Mouse (Mus musculus) limb, embryonic 12.5 days (tissue): ENCODE results near the gene Rhot2. TPM values are rescaled to one million over a fixed set of nuclear protein-coding genes. Genes with fewer than 3 reads are reported as not detected.
A peak's percentile ranks its signal among the peaks of the same experiment; 100 is the strongest.
"Not testable (repeated sequence)": the region's sequence is repeated elsewhere in the genome, so short reads cannot be mapped to it uniquely, and the experiment has no call there.

Experiments used
- ATAC-seq: fragments of 200-750 bp; cut with Nextera tagmentation; 2 replicates; pipeline ENCODE4 v1.8.0; 2017; ENCODE audit warnings: low read depth, moderate TSS enrichment; ENCODE audit not compliant: insufficient number of reproducible peaks, insufficient read depth, low FRiP score, low TSS enrichment
- H3K27ac ChIP-seq: fragments of 300-500 bp; sonication (generic); 2 replicates; pipeline ENCODE4 v1.5.1; 2016; ENCODE audit warnings: mild to moderate bottlenecking, moderate library complexity
- H3K27me3 ChIP-seq: fragments of 300-500 bp; sonication (generic); 2 replicates; pipeline ENCODE4 v1.6.1; 2016; ENCODE audit warnings: mild to moderate bottlenecking, moderate library complexity
- H3K36me3 ChIP-seq: fragments of 300-500 bp; sonication (generic); 2 replicates; pipeline ENCODE4 v1.6.1; 2016; ENCODE audit warnings: mild to moderate bottlenecking, moderate library complexity
- H3K4me1 ChIP-seq: fragments of 300-500 bp; sonication (generic); replicated peaks from 2 replicates; pipeline ENCODE4 v1.6.1; 2016
- H3K4me2 ChIP-seq: fragments of 300-500 bp; sonication (generic); 2 replicates; pipeline ENCODE4 v1.6.1; 2016; ENCODE audit warnings: mild to moderate bottlenecking, moderate library complexity
- H3K4me3 ChIP-seq: fragments of 300-500 bp; sonication (generic); replicated peaks from 2 replicates; pipeline ENCODE4 v1.5.1; 2016; ENCODE audit warnings: mild to moderate bottlenecking
- H3K9ac ChIP-seq: fragments of 300-500 bp; sonication (generic); replicated peaks from 2 replicates; pipeline ENCODE4 v1.6.1; 2016; ENCODE audit warnings: mild to moderate bottlenecking, moderate library complexity
- H3K9me3 ChIP-seq: fragments of 300-500 bp; sonication (generic); 2 replicates; pipeline ENCODE4 v1.6.1; 2016; ENCODE audit warnings: mild to moderate bottlenecking, moderate library complexity
- WGBS: fragments of 180-500 bp; shearing (Covaris S2); methylation state at CpG from one replicate; pipeline ENCODE4 v1.1.7; 2016; 5-methylcytosine and 5-hydroxymethylcytosine counted together
- polyA plus RNA-seq: library from polyadenylated mRNA; unstranded; fragments of >200 nt; fragmentation: Nextera tagmentation; extraction: Ambion mirVana; gene quantifications from 2 replicates; pipeline ENCODE4 v1.2.1, GENCODE M21; 2016

Rhot2 gene
- polyA plus RNA-seq, 1 experiment from 2014 or later: 23.6 TPM

- H3K27ac ChIP-seq: no peak overlapping the region
- H3K9me3 ChIP-seq: no peaks in the 10 kb centered on the region
- peak overlapping the region; percentile 71; the same call in 1 of the 2 replicates for H3K4me3 ChIP-seq
- no peak for ATAC-seq
- H3K4me1 ChIP-seq: peaks cover 8% of the 10 kb centered on the region
- H3K4me2 ChIP-seq: peak overlapping the region; percentile 96
- 42% methylated on average over 5 of the region's 5 CpGs for WGBS
- H3K9ac ChIP-seq: 0 out of 2 replicates have a peak overlapping the region, but pooled peaks have one; percentile 66
- no peaks in the 10 kb centered on the region for H3K36me3 ChIP-seq
- peaks cover 79% of the 10 kb centered on the region for H3K27me3 ChIP-seq
Measured at GRCm38 (mm10) chr17:25808028-25808427, 36.6 kb downstream of the Rhot2 start.

- H3K27ac ChIP-seq, H3K36me3 ChIP-seq, H3K9ac ChIP-seq, H3K4me3 ChIP-seq, H3K4me1 ChIP-seq, H3K4me2 ChIP-seq, H3K9me3 ChIP-seq, ATAC-seq: not testable (repeated sequence)
- 47% methylated on average over 2 of the region's 2 CpGs for WGBS
- H3K27me3 ChIP-seq: peaks cover 79% of the 10 kb centered on the region
Measured at GRCm38 (mm10) chr17:25807452-25807851, 37.2 kb downstream of the Rhot2 start.

- no peak overlapping the region for H3K4me2 ChIP-seq
- 74% methylated on average over 4 of the region's 4 CpGs for WGBS
- no peaks in the 10 kb centered on the region for H3K36me3 ChIP-seq
- ATAC-seq: no peak
- H3K4me1 ChIP-seq: peaks cover 8% of the 10 kb centered on the region
- H3K27ac ChIP-seq: no peak overlapping the region
- no peak overlapping the region for H3K4me3 ChIP-seq
- H3K9ac ChIP-seq: no peak overlapping the region
- no peaks in the 10 kb centered on the region for H3K9me3 ChIP-seq
- peaks cover 75% of the 10 kb centered on the region for H3K27me3 ChIP-seq
Measured at GRCm38 (mm10) chr17:25806507-25806906, 38.1 kb downstream of the Rhot2 start.

- Histone ChIP-seq H3K9ac (no peak overlapping the region), H3K4me3 (no peak overlapping the region), H3K9me3 (no peaks in the 10 kb centered on the region), H3K36me3 (no peaks in the 10 kb centered on the region), H3K27ac (no peak overlapping the region), H3K4me2 (no peak overlapping the region), H3K27me3 (peaks cover 43% of the 10 kb centered on the region), H3K4me1 (no peaks in the 10 kb centered on the region)
- 15% methylated on average over 10 of the region's 10 CpGs for WGBS
- ATAC-seq: no peak
Measured at GRCm38 (mm10) chr17:25802825-25803517, 41.7 kb downstream of the Rhot2 start.

- WGBS: 10% methylated on average over 6 of the region's 6 CpGs
- peaks cover 28% of the 10 kb centered on the region for H3K27me3 ChIP-seq
Measured at GRCm38 (mm10) chr17:25801029-25801428, 43.6 kb downstream of the Rhot2 start.

GRCm38 (mm10) chr17:25796951-25797369 is 47.7 kb downstream of the Rhot2 start, which contains the start of gene Metrn:
Gene Metrn (minus strand): TSS chr17:25797136.
- 0 out of 2 replicates have a peak, but pooled peaks cover 10% of the 10 kb centered on the region for H3K36me3 ChIP-seq
- H3K9ac ChIP-seq: peak within 1 kb of the TSS; percentile 79
- H3K9me3 ChIP-seq: no peaks in the 10 kb centered on the region
- peak within 1 kb of the TSS; percentile 69 for H3K27ac ChIP-seq
- peaks cover 40% of the 10 kb centered on the region for H3K4me1 ChIP-seq
- H3K4me2 ChIP-seq: peak within 1 kb of the TSS; percentile 99
- ATAC-seq: peak; percentile 78
- 0 out of 2 replicates have a peak, but pooled peaks cover 5% of the 10 kb centered on the region for H3K27me3 ChIP-seq
- whole genome bisulfite sequencing: under 1% methylated on average over 35 of the region's 35 CpGs
- H3K4me3 ChIP-seq: peak within 1 kb of the TSS; percentile 84

More at GRCm38 (mm10) chr17:25801029-25801428, 43.6 kb downstream of the Rhot2 start:
- H3K36me3 ChIP-seq: no peaks in the 10 kb centered on the region
- H3K9me3 ChIP-seq: no peaks in the 10 kb centered on the region
- ATAC-seq: no peak
- H3K4me1 ChIP-seq: peaks cover 10% of the 10 kb centered on the region
- H3K27ac ChIP-seq: no peak overlapping the region
- no peak overlapping the region for H3K4me2 ChIP-seq
- no peak overlapping the region for H3K4me3 ChIP-seq
- no peak overlapping the region for H3K9ac ChIP-seq

GRCm38 (mm10) chr17:25796211-25796771 is 48.4 kb downstream of the Rhot2 start:
- WGBS: under 1% methylated on average over 37 of the region's 37 CpGs
- ATAC-seq: peak; percentile 11; the same call in 1 of the 2 replicates
- H3K4me3 ChIP-seq: peak overlapping the region; percentile 84
- H3K9ac ChIP-seq: peak overlapping the region; percentile 79
- H3K9me3 ChIP-seq: no peaks in the 10 kb centered on the region
- 0 out of 2 replicates have a peak, but pooled peaks cover 1% of the 10 kb centered on the region for H3K27me3 ChIP-seq
- H3K36me3 ChIP-seq: 0 out of 2 replicates have a peak, but pooled peaks cover 10% of the 10 kb centered on the region
- peaks cover 44% of the 10 kb centered on the region for H3K4me1 ChIP-seq
- peak overlapping the region; percentile 69; the same call in 1 of the 2 replicates for H3K27ac ChIP-seq
- H3K4me2 ChIP-seq: peak overlapping the region; percentile 99

GRCm38 (mm10) chr17:25795609-25796092 is 49.0 kb downstream of the Rhot2 start, which contains the start of gene AC134908.4:
Gene AC134908.4 (minus strand): TSS chr17:25795659.
- H3K4me1 ChIP-seq: peaks cover 50% of the 10 kb centered on the region
- 5% methylated on average over 6 of the region's 6 CpGs for WGBS

GRCm38 (mm10) chr17:25794998-25795397 is 49.7 kb downstream of the Rhot2 start:
- Histone ChIP-seq H3K27ac (0 out of 2 replicates have a peak overlapping the region, but pooled peaks have one; percentile 69), H3K36me3 (0 out of 2 replicates have a peak, but pooled peaks cover 10% of the 10 kb centered on the region), H3K4me1 (peaks cover 52% of the 10 kb centered on the region), H3K27me3 (no peaks in the 10 kb centered on the region), H3K4me3 (peak overlapping the region; percentile 84), H3K4me2 (peak overlapping the region; percentile 99), H3K9ac (peak overlapping the region; percentile 79; the same call in 1 of the 2 replicates), H3K9me3 (no peaks in the 10 kb centered on the region)
- 83% methylated on average over 17 of the region's 17 CpGs for WGBS
- ATAC-seq: no peak

More at GRCm38 (mm10) chr17:25795609-25796092, 49.0 kb downstream of the Rhot2 start, which contains the start of gene AC134908.4:
- Histone ChIP-seq H3K4me3 (peak within 1 kb of the TSS; percentile 84), H3K9me3 (no peaks in the 10 kb centered on the region), H3K4me2 (peak within 1 kb of the TSS; percentile 99), H3K27me3 (no peaks in the 10 kb centered on the region), H3K36me3 (0 out of 2 replicates have a peak, but pooled peaks cover 10% of the 10 kb centered on the region), H3K27ac (peak within 1 kb of the TSS; percentile 69; the same call in 1 of the 2 replicates), H3K9ac (peak within 1 kb of the TSS; percentile 79)
- no peak for ATAC-seq

- no peak overlapping the region for H3K27ac ChIP-seq
- H3K4me1 ChIP-seq: peaks cover 52% of the 10 kb centered on the region
Measured at GRCm38 (mm10) chr17:25794197-25794596, 50.5 kb downstream of the Rhot2 start.

GRCm38 (mm10) chr17:25792615-25793014 is 52.0 kb downstream of the Rhot2 start, which contains the start of gene Fam173a:
Gene Fam173a (minus strand): TSS chr17:25792901.
- ATAC-seq: no peak
- no peaks in the 10 kb centered on the region for H3K9me3 ChIP-seq
- H3K36me3 ChIP-seq: peaks cover 30% of the 10 kb centered on the region
- peak within 1 kb of the TSS; percentile 89 for H3K27ac ChIP-seq
- peak within 1 kb of the TSS; percentile 87 for H3K4me2 ChIP-seq
- H3K4me3 ChIP-seq: peak within 1 kb of the TSS; percentile 80
- under 1% methylated on average over 14 of the region's 14 CpGs for whole genome bisulfite sequencing
- peak within 1 kb of the TSS; percentile 81 for H3K9ac ChIP-seq
- no peaks in the 10 kb centered on the region for H3K27me3 ChIP-seq
- peaks cover 52% of the 10 kb centered on the region for H3K4me1 ChIP-seq

More at GRCm38 (mm10) chr17:25794197-25794596, 50.5 kb downstream of the Rhot2 start:
- Histone ChIP-seq H3K4me3 (no peak overlapping the region), H3K9me3 (no peaks in the 10 kb centered on the region), H3K4me2 (no peak overlapping the region), H3K36me3 (peaks cover 17% of the 10 kb centered on the region), H3K27me3 (no peaks in the 10 kb centered on the region), H3K9ac (no peak overlapping the region)
- no peak for ATAC-seq
- 83% methylated on average over 13 of the region's 13 CpGs for WGBS
